Mouse (Mus musculus) intestine, embryonic 16.5 days (tissue): Measurements from ENCODE around the gene Gemin7. TPM values are rescaled to one million over a fixed set of nuclear protein-coding genes. Genes with fewer than 3 reads are reported as not detected.

Source experiments
- ATAC-seq: fragments of 200-750 bp; cut with Nextera tagmentation; 2 replicates; pipeline ENCODE4 v1.8.0; 2017; ENCODE audit warnings: moderate TSS enrichment, moderate library complexity
- H3K27ac ChIP-seq: fragments of 300-500 bp; sonication (generic); 2 replicates; pipeline ENCODE4 v1.5.1; 2014; ENCODE audit warnings: mild to moderate bottlenecking, low read length
- H3K27me3 ChIP-seq: fragments of 300-500 bp; sonication (generic); replicated peaks from 2 replicates; pipeline ENCODE4 v1.6.1; 2014; ENCODE audit warnings: low read length, control low read depth, mixed read lengths; ENCODE audit not compliant: control insufficient read depth, insufficient read depth
- H3K36me3 ChIP-seq: fragments of 300-500 bp; sonication (generic); 2 replicates; pipeline ENCODE4 v1.6.1; 2014; ENCODE audit warnings: low read length, control low read depth; ENCODE audit not compliant: control insufficient read depth, insufficient read depth
- H3K4me1 ChIP-seq: fragments of 300-500 bp; sonication (generic); 2 replicates; pipeline ENCODE4 v1.6.1; 2014; ENCODE audit warnings: low read length, control low read depth, mixed read lengths; ENCODE audit not compliant: control insufficient read depth, insufficient read depth
- H3K4me2 ChIP-seq: fragments of 300-500 bp; sonication (generic); 2 replicates; pipeline ENCODE4 v1.6.1; 2014; ENCODE audit warnings: low read depth, low read length, control low read depth
- H3K4me3 ChIP-seq: fragments of 300-500 bp; sonication (generic); 2 replicates; pipeline ENCODE4 v1.5.1; 2014; ENCODE audit warnings: mild to moderate bottlenecking, low read length
- H3K9ac ChIP-seq: fragments of 300-500 bp; sonication (generic); 2 replicates; pipeline ENCODE4 v1.6.1; 2014; ENCODE audit warnings: low read depth, low read length
- H3K9me3 ChIP-seq: fragments of 300-500 bp; sonication (generic); 2 replicates; pipeline ENCODE4 v1.6.1; 2016; ENCODE audit warnings: low read length, control low read depth; ENCODE audit not compliant: control insufficient read depth
- WGBS: fragments of 180-500 bp; shearing (Covaris S2); extraction: QIAGEN DNeasy Blood & Tissue Kit; methylation state at CpG from one replicate; pipeline ENCODE4 v1.1.7; 2014; 5-methylcytosine and 5-hydroxymethylcytosine counted together
- polyA plus RNA-seq: library from polyadenylated mRNA; unstranded; fragments of >200 nt; fragmentation: Nextera tagmentation; extraction: Ambion mirVana; gene quantifications from 2 replicates; pipeline ENCODE4 v1.2.1, GENCODE M21; 2015

Gemin7 gene
- polyA plus RNA-seq, 1 experiment from 2014 or later = 137 TPM

DNA sequence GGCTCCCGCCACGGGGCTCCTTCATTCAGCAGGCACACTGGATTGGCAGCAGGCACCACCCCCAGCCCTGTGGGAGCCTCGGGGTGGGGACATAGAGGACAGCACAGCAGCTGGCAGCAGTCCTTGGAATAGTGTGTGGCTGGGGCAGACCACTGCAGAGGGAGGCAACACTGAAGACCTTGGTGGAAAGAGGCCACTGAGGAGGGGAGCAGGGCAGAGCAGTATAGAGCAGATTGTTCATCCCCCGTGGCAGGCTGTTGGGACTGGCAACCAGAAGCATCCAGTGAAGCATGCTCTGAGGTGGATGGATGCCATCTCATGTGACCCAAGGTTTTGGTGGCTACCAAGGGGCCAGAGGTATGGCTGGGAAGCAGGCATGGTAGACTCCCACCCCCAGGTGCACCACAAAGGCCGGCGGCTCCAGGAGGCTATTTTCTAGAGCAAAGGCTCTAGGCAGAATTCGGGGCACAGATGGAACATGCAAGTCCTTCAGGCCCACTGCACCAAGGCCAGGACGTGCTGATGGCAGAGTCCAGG, 35.2 kb downstream of the Gemin7 start:
- Histone ChIP-seq H3K4me3 (no peak overlapping the region), H3K27ac (peak overlapping the region; percentile 4; the same call in 1 of the 2 replicates), H3K9me3 (no peaks in the 10 kb centered on the region), H3K27me3 (no peaks in the 10 kb centered on the region), H3K36me3 (no peaks in the 10 kb centered on the region), H3K4me2 (no peak overlapping the region), H3K9ac (0 out of 2 replicates have a peak overlapping the region, but pooled peaks have one; percentile 24), H3K4me1 (peaks cover 25% of the 10 kb centered on the region)
- WGBS = 70% methylated on average over 8 of the region's 8 CpGs
- peak; percentile 46; the same call in 1 of the 2 replicates for ATAC-seq

DNA sequence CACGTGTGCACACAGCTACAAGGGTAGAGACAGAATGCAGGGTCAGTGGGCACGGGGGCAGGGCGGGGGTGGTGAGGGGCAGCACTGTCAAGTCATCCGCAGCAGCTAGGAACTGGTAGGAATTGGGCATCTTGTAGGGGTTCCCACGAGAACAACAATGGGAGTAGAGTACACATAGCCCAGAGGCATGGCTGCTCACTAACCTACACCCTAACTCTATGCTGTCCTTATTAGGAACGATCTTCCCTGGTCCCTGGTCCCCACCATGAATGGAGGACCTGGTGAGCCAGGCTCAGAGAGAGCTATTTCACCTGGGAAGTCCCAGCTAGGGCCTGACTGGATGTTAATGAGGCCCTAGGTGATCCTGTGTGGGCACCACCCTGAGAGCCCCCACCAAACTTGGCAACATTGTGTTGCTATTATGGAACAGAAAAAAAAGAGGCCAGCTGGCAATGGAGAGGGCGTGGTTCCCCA, 35.7 kb downstream of the Gemin7 start:
- 78% methylated on average over 7 of the region's 7 CpGs for WGBS
- no peaks in the 10 kb centered on the region for H3K9me3 ChIP-seq
- no peak overlapping the region for H3K4me2 ChIP-seq
- peak; percentile 6; the same call in 1 of the 2 replicates for ATAC-seq
- no peaks in the 10 kb centered on the region for H3K27me3 ChIP-seq
- H3K9ac ChIP-seq = 0 out of 2 replicates have a peak overlapping the region, but pooled peaks have one; percentile 24
- H3K27ac ChIP-seq = peak overlapping the region; percentile 4; the same call in 1 of the 2 replicates
- no peaks in the 10 kb centered on the region for H3K36me3 ChIP-seq
- H3K4me1 ChIP-seq = peaks cover 25% of the 10 kb centered on the region
- no peak overlapping the region for H3K4me3 ChIP-seq

DNA sequence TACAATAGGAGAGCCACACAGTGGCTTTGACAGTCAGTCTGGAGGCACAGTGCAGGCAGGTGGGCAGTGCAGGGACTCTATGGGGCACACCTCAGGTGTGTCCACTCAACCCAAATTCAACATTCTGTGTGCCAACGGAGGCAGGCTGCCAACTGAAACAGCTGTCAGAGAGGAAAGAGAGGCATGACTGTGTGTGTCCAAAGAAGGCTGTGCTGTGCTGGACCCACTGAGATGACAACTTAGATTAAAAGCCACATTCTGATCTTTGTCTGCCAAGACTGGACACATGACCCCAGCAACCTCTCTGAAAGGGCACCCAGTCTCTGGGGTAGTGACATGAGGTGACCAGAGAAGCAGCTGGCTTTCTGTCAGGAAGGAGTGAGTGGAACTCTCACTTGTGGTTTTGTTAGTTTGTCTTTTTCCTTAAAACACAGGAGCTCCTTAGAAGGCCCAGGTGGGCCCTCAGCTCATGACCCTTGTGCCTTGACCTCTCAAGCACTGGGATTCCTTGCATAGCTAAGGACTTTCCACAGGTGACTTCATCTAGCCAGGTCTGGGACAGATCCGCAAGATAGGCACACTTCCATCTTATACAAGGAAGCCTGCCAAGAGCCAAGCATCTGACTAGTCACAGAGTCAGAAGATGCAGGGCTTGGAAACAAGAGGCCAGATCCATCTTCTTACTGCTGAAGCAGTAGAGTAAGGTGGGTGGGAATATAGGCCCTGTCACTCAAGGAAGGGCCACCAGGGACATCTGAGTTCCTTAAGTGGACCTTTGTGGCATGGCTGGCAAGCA, 36.4 kb downstream of the Gemin7 start:
- 83% methylated on average over 2 of the region's 2 CpGs for WGBS
- Histone ChIP-seq H3K9ac (no peak overlapping the region), H3K27me3 (no peaks in the 10 kb centered on the region), H3K36me3 (no peaks in the 10 kb centered on the region), H3K27ac (no peak overlapping the region), H3K4me1 (peaks cover 18% of the 10 kb centered on the region), H3K9me3 (no peaks in the 10 kb centered on the region), H3K4me2 (no peak overlapping the region), H3K4me3 (no peak overlapping the region)
- no peak for ATAC-seq

DNA sequence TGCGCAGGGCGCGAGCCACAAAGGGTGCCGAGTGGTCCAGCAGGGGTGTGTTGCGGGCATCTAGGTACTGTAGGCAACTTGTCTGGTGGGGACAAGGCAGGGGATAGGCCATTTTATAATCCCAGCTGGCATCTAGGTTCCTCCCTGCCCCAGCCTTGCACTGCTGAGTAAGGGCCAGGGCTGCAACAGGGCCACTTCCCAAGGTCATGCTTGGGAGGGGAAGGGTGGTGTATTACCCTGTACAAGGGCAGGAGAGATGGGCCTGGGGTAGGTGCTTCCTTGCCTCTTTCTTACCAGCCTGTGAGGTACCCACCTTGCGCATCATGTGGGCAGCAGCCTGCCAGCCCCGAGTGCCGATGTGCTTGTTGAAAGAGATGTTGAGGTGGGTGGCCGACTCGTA, 42.7 kb downstream of the Gemin7 start:
- no peaks in the 10 kb centered on the region for H3K4me1 ChIP-seq
- no peak overlapping the region for H3K4me2 ChIP-seq
- 91% methylated on average over 10 of the region's 10 CpGs for WGBS
- no peak overlapping the region for H3K27ac ChIP-seq
- ATAC-seq = no peak
- peaks cover 24% of the 10 kb centered on the region; the same call in 1 of the 2 replicates for H3K36me3 ChIP-seq
- no peak overlapping the region for H3K9ac ChIP-seq
- H3K27me3 ChIP-seq = no peaks in the 10 kb centered on the region
- H3K9me3 ChIP-seq = no peaks in the 10 kb centered on the region
- H3K4me3 ChIP-seq = no peak overlapping the region

DNA sequence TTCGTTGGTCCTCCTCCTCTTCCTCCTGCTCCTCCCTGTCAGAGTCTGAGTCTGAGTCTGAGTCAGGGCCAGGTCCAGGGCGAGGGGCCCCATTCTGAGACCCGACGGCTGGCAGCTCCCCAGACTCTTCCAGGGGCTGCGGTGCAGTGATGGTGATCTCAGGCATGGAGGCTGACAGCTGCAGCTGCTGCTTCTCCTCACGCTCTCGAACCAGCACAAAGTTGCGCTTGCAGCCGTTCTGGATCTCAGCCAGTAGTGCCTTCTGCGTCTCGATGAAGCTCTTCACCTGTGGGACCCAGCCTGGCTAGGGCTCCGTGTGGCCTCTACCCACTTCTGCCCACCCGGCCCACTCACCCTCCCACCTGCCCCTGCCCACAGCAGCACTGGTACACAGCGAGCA, 45.2 kb downstream of the Gemin7 start:
- 85% methylated on average over 14 of the region's 14 CpGs for WGBS
- Histone ChIP-seq H3K9me3 (no peaks in the 10 kb centered on the region), H3K4me2 (no peak overlapping the region), H3K36me3 (peaks cover 27% of the 10 kb centered on the region), H3K27ac (no peak overlapping the region), H3K9ac (no peak overlapping the region), H3K27me3 (no peaks in the 10 kb centered on the region), H3K4me3 (no peak overlapping the region), H3K4me1 (no peaks in the 10 kb centered on the region)
- ATAC-seq = no peak

DNA sequence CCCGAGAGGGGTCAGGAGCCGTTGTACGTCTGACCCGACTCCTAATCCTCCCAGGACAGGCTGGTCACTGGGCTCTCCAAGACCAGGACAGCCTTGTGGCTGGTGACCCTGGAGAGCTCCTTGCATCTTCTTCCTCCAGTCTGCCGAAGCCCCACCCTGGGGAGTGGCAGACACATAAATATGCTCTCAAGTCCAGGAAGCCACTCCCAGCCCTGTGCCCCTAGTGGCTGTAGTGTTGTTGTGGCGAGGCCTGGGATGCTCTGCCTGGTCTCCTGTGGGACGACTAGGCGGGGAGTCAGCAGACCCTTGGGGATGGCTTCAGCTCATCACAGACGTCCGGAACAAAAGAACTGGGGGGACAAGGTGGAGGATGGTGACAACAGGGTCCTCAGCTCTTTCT, 46.3 kb downstream of the Gemin7 start:
- H3K27me3 ChIP-seq = no peaks in the 10 kb centered on the region
- peak; percentile 79 for ATAC-seq
- H3K4me1 ChIP-seq = no peaks in the 10 kb centered on the region
- 65% methylated on average over 10 of the region's 10 CpGs for WGBS
- H3K4me2 ChIP-seq = no peak overlapping the region
- no peak overlapping the region for H3K27ac ChIP-seq
- no peak overlapping the region for H3K9ac ChIP-seq
- peaks cover 27% of the 10 kb centered on the region for H3K36me3 ChIP-seq
- no peak overlapping the region for H3K4me3 ChIP-seq
- no peaks in the 10 kb centered on the region for H3K9me3 ChIP-seq

DNA sequence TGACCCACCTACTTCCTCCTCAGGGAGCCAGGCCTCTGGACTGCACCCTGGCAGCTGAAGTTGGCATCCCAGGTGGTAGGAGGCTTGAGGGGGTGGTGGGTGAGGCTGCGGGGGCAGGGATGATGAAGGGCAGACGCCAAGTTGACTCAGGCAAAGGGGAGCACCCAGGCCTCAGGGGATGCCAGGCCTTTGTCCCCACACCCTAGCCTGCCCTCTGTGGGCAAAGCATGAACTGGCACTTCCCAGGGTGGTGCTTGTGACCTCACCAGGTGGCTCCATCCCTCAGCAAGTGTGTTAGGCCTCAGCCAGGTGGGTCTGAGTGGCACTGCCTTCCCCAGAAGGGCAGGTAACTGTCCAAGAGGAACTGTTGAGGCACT, 52.3 kb downstream of the Gemin7 start:
- Histone ChIP-seq H3K27ac (no peak overlapping the region), H3K36me3 (peaks cover 3% of the 10 kb centered on the region; the same call in 1 of the 2 replicates), H3K9ac (no peak overlapping the region), H3K4me3 (no peak overlapping the region), H3K27me3 (peaks cover 53% of the 10 kb centered on the region), H3K9me3 (no peaks in the 10 kb centered on the region), H3K4me1 (peaks cover 19% of the 10 kb centered on the region), H3K4me2 (no peak overlapping the region)
- 58% methylated on average over 2 of the region's 2 CpGs for WGBS
- no peak for ATAC-seq

DNA sequence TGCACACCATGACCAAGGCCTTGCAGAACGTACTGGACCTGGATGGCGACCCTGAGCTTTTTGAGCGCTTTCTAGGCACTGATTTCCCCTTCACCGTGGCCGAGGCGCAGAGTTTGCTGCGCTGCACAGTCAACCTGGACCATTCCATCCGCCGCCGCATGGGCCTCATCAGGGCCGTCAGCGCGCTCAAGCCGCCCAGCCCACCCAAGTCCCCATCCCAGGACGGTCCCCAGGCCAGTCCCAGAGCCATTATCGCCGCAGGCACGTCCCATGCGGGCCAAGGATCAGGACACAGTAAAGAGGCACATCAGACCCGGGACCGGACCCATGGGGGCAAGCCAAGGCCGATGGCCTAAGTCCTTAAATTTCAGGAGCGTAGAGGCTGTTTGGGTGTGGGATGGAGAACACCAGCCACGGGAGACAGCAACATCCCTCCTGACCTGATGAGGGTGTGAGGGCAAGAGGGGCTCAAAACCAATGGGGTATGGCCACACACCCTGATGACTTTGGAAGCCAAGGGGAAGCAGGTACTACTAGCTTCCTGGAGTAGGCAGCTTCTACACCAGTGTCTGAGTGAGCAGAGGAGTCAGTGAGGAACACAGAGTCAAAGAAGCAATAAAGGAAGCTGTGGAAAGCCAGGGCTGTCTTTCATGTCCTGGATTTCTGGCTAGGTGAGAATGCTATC, 52.8 kb downstream of the Gemin7 start:
- H3K36me3 ChIP-seq = peaks cover 2% of the 10 kb centered on the region; the same call in 1 of the 2 replicates
- H3K27ac ChIP-seq = no peak overlapping the region
- ATAC-seq = peak; percentile 29
- peak overlapping the region; percentile 77 for H3K4me2 ChIP-seq
- peaks cover 21% of the 10 kb centered on the region for H3K4me1 ChIP-seq
- WGBS = 14% methylated on average over 24 of the region's 24 CpGs
- H3K27me3 ChIP-seq = peaks cover 58% of the 10 kb centered on the region
- H3K9ac ChIP-seq = peak overlapping the region; percentile 53; the same call in 1 of the 2 replicates
- no peaks in the 10 kb centered on the region for H3K9me3 ChIP-seq
- H3K4me3 ChIP-seq = peak overlapping the region; percentile 46

DNA sequence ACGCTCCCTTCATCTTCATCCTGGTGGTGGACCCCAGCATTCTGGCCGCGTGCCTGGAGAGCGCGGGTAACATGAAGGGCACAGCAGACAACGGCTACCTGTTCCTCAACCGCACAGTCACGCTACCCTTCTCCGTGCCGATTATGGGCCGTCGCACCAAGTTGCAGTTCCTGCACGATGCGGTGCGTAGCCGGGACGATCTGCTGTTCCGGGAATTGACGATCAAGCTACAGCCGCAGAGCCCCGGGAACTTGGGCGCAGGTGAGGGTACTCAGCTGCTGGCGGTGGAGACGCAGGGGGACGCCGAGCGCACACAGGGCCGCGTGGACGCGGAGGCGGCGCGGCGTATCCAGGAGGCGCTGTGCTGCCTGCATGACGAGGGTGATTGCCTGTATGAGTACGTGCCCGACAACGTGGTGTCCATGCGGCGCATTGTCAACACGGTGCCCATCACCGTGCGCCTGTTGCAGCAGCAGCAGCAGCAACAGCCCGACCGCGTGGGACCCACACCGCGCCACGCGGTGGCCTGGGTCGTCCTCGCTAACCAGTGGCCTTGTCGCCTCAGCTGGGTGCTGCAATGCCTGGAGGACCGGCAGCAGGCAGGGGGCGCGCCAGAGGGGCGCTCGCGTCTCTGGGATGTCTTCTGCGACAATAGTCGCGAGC, 53.5 kb downstream of the Gemin7 start:
- Histone ChIP-seq H3K36me3 (no peaks in the 10 kb centered on the region; the same call in 1 of the 2 replicates), H3K4me1 (peaks cover 21% of the 10 kb centered on the region), H3K9ac (peak overlapping the region; percentile 53; the same call in 1 of the 2 replicates), H3K9me3 (no peaks in the 10 kb centered on the region), H3K27ac (no peak overlapping the region), H3K4me3 (peak overlapping the region; percentile 46), H3K27me3 (peaks cover 65% of the 10 kb centered on the region), H3K4me2 (peak overlapping the region; percentile 77)
- ATAC-seq = peak; percentile 53
- WGBS = 1% methylated on average over 64 of the region's 64 CpGs
